Mouse (Mus musculus): ENCODE results near the gene F3.
"Not testable (repeated sequence)": the region's sequence is repeated elsewhere in the genome, so short reads cannot be mapped to it uniquely, and the experiment has no call there.

Gene F3

DNA sequence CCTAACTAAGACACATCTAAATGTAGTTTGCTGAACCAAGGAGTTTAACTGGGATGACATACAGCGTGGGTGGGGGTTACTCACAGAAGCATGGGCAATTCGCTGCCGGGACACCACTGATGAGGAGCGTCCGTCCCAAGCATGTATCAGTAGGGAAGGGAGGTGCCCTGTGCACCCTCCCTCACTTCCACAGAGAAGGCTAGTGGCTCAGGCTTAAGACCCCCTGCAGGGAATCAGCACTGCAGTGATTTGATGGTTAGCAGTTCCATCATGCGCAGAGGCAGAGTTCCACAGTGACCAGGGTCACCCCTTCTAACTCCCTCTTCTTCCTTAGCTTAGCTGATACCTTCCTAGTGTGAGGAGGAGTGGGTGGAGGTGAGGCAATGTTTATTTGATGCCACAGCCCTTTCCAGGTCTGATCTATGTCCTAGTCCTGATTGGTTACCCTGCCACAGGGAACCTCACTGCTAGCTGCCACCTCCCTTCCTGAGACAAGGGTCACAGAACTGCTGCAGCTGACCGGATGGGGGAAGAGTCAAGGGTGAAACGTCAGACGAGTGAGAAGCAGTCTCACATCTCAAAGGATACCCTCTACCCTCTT is 15.5 kb downstream of the F3 start:
- DNase-seq (ENCODE audit: low spot score in 2 of 2) = no peak

DNA sequence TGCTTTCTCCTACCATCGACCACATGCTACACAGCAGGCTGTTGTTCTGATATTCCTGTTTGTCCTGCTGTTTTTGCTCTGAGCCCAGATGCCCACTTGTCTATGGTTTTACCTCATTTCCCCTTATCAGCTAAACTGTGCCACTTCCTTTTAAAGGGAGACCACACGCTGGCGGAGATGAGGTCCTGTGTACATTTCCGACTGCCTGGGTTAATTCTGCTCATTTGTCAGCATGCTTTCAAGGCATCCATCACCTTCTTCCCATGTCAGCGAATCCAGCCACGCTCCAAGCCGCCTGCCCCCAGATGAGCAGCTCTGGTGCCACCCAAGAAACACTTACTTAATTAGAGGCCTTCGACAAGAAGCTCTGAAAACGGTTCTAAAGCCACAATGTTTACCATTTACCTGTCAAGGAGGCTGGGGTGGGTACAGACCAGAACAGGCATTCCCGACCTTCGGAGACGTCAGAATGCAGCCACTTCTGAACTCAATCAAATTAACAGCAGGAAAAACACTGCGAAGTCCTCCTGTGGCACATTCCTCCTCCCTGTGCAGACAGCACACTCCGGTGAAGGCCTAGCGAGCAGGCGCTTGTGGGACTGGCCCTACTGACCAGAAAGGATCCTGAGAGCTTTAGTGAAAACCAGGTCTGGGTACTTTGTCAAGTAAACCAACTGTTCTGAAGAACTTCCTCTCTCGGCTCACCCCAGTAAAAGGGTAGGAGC is 16.3 kb downstream of the F3 start:
- no peak for DNase-seq (ENCODE audit: low spot score in 2 of 2)

DNA sequence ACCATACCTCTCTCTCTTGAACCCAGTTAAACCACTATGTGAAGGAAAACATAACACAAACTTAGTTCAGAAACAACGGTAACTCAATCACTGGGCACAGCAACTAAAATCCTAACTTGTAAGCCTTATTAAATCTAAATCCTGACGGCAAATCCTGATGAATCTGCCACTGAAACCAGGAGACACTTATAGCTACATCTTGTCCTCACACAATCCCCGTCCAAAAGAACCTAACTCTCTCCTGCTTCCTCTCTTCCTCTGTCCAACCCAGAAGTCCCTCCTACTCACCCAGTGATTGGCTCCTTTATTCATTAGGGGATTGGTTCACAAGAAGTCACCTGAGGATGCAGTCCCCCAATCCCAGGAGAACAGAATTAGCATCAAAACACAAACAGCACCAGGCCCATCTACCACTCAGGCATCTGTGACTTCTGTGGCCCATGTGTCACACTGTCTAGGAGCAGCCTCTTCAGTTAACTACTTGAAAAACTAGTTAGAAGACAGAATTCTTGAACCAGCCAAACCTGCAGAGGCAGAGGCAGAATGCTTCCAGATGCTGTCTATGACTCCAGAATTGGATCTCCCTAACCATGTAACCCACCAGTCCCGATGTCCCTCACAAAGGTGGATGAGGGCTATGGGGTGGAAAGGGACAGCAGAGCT is 18.0 kb downstream of the F3 start:
- DNase-seq (ENCODE audit: low spot score in 2 of 2) = not testable (repeated sequence)

DNA sequence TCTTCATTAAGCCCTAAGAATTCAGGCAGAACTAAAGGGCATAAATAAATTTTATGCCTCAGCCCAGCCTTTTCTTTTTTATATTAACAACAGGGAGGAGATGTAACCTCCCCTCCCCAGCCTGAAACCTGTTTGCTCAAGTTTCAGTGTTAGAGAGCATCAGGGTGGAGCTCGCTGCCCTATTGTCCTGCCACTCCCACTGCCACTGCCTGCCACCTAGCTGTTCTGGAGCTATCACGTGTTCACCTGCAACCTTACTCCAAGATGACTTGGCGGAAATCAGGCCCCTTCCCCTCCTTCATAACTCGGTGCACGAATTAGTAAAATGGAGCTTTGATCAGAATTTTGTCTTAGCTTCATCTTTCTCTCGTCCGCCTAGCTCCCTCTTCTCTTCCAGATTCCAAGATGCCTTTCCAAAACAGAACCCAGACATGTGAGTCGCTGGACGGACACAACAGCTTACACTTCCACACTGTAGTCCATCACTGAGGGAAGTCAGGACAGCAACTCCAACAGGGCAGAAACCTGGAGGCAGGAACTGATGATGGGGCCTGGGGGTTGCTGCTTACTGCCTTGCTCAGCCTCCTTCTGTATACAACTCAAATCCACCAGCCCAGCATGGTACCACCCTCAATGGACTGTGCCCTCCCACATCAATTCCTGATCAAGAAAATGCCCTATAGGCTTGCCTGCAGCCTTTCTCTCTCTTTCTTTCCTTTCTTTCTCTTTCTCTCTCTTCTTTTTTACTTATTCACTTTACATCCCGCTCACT is 31.2 kb downstream of the F3 start:
- DNase-seq (ENCODE audit: low spot score in 2 of 2) = not testable (repeated sequence)

DNA sequence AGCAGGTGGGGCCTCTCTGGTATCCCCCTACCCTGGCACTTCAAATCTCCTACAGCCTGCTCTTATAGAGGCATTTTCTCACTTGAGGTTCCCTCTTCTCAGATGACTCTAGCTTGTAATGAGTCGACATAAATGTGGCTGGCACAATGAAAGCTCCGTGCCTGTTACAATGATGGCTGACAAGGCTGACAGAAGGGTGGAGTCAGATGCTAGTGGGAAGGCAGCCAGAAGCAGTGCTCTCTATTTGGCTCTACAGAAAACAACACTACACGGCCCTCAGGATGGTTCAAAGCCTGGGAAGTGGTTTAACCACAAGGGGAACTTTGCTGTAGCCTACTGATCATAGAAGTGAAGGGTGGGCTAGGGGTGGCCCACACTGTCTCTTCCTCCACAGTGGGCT is 31.8 kb downstream of the F3 start:
- no peak for DNase-seq (ENCODE audit: low spot score in 2 of 2)

DNA sequence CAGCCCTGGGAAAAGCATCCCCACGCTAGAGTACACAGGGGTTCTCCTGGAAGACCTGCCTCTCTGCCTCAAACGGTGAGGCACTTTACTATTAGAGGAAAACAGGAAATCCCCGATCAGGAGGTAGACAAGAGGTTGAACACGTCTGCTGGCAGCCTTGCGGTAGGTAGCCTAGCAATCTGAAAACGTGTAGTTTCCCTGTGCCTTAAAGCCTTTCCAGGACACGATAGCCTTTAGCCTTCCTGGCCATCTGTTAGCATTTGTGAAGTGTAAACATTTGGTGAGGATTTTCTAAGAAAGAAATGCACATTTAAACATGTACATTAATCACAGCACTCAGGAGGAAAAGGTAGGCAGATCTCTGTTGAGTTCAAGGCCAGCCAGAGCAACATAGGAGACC is 35.0 kb downstream of the F3 start:
- DNase-seq (ENCODE audit: low spot score in 2 of 2) = no peak

DNA sequence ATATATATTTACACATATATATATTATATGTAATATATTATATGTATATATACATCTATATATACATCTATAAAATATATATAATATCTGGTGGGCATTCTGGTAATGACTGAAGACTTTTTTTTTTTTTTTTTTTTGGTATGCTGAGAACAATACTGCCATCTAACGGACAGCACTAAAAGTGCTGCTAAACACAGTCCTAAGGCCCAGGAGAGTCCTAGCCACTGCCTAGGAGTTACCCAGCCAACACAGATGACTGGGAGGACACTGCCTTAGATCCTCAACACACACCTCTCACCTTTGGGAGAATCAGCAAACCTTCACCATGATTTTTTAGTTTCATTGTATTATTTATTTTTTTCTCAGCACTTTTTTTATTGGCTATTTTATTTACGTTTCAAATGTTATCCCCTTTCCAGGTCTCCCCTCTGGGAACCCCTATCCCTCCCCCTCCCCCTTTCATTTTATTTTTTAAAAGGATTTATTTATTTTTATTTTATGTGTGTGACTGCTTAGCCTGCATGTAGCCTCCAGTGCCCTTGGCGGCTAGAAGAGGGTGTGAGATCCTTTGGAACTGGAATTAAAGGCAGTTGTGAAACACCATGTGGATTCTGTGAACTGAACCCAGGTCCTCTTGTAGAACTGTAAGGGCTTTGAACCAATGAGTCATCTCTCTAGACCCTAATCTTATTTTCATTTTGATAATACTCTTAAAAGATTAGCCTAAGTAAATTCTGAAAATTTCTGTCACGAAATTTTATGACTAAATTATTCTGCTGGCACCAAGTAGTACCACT is 38.9 kb downstream of the F3 start:
- DNase-seq (ENCODE audit: low spot score in 2 of 2) = no peak

DNA sequence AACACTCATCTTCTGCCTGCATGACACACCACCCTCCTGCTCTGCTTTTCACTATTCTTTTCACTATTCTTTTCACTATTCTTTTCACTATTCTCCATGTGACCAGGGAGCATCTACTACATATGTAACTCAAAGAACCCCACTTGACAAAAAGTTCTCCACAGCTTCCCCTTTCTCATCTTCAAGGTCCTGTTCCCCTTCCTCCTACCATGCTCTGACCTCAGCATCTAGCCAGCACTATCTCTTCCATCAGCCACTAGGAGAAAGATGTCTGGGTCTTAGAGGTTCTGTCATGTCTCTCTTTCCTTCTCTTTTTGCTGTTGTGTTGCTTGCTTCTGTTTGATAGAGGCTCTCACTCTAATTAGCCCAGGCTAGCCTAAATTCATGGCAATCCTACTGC is 42.7 kb downstream of the F3 start:
- DNase-seq (ENCODE audit: low spot score in 2 of 2) = no peak

DNA sequence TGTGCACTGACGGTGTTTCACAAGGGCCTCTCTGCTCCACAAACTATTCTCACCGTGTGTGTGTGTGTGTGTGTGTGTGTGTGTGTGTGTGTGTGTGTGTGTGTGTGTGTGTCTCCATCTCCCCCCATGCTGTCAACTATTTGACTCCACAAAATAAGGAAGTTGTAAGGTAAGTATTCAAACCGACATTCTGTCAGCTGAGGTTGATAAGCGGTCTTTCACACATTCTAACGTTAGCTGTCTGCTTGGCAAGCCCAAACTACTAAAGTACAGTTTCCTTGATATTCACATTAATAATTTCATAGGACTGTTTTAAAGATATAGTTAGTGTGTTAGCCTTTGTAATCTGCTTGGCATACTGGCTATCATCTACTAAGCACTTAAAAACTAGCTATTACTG is 43.5 kb downstream of the F3 start:
- DNase-seq (ENCODE audit: low spot score in 2 of 2) = no peak

DNA sequence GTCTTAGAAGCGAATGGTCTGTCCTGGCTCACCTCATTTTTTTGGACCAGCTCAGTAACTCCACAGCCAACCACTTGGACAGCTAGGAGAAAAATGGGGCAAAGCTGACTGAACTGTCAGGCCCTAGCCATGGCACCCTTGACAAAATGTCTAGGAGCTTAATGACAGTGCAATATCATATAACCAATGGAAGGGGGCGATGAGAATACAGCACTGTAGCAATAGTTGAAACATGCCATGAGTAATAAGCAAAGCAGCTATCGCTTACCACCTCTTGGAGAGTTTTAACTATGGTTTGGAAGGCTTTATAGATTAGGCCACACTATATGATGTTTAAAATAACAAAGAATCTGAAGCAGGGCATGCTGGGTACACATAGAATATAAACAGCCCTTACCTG is 45.4 kb downstream of the F3 start:
- DNase-seq (ENCODE audit: low spot score in 2 of 2) = no peak

DNA sequence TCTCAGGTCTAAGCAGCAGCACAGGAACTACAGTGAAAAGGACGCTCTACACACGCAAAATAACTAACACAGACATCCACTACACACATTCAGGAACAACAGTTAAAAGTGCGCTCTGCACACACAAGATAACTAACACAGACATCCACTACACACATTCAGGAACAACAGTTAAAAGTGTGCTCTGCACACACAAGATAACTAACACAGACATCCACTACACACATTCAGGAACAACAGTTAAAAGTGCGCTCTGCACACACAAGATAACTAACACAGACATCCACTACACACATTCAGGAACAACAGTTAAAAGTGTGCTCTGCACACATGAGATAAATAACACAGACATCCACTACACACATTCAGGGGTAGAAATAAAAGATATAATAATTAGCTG is 50.0 kb downstream of the F3 start:
- DNase-seq (ENCODE audit: low spot score in 2 of 2) = not testable (repeated sequence)

DNA sequence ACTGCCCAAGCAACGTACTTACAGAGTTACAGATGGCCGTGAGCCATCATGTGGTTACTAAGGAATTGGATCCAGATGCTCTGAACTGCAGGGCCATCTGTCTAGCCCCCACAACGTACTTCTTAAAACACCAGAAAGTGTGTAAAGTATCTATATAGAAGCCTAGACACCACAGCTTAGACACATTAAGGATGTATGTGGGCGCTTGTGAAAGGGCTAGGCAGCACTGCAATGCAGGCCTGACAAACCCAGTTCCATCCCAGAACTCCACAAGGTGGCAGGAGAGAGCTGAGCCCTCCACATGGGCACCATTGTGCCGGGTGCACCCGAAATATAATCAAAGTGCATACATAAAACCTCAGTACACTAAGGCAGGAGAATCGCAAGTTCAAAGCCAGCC is 54.6 kb downstream of the F3 start:
- peak; percentile 67 to 85 for DNase-seq (ENCODE audit: low spot score in 2 of 2)

DNA sequence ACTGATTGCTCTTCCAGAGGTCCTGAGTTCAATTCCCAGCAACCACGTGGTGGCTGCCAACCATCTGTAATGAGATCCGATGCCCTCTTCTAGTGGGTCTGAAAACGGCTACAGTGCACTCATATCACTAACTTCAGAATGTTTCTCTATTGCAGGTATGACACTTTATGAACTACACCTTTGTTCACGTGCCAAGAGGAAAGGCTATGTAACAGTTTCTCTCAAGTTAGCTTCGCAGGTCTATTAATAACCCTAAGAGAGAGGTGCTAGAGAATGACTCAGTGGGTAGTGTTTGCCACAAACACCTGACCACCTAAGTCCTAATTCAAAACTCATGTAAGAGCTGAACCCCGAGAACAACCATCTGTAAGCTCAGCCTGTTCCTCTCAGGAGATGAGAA is 59.7 kb downstream of the F3 start:
- no peak for DNase-seq (ENCODE audit: low spot score in 2 of 2)
